Mouse (Mus musculus): Measurements from ENCODE around the gene Dlk1.
A peak's percentile ranks its signal among the peaks of the same experiment; 100 is the strongest.

The Dlk1 gene

GRCm38 (mm10) chr12:109452592-109452991 lies at the start of gene Dlk1:
Gene Dlk1, plus strand, starts transcription at chr12:109452823.
- no peak for DNase-seq (ENCODE audit: low spot score in 2 of 2)

GRCm38 (mm10) chr12:109402943-109403342 lies 49.7 kb upstream of the Dlk1 start:
- no peak for DNase-seq (ENCODE audit: low spot score in 2 of 2)

- DNase-seq (ENCODE audit: low spot score in 2 of 2): no peak
Measured at GRCm38 (mm10) chr12:109403752-109404151, 48.9 kb upstream of the Dlk1 start.

- DNase-seq (ENCODE audit: low spot score in 2 of 2): no peak
Measured at GRCm38 (mm10) chr12:109406018-109406417, 46.6 kb upstream of the Dlk1 start.

GRCm38 (mm10) chr12:109410723-109411122 lies 41.9 kb upstream of the Dlk1 start:
- DNase-seq (ENCODE audit: low spot score in 2 of 2): no peak

- no peak for DNase-seq (ENCODE audit: low spot score in 2 of 2)
Measured at GRCm38 (mm10) chr12:109411172-109412070, 41.2 kb upstream of the Dlk1 start.

GRCm38 (mm10) chr12:109412071-109412440 lies 40.6 kb upstream of the Dlk1 start:
- no peak for DNase-seq (ENCODE audit: low spot score in 2 of 2)

GRCm38 (mm10) chr12:109412675-109413074 lies 39.9 kb upstream of the Dlk1 start:
- no peak for DNase-seq (ENCODE audit: low spot score in 2 of 2)

GRCm38 (mm10) chr12:109413321-109413720 lies 39.3 kb upstream of the Dlk1 start:
- DNase-seq (ENCODE audit: low spot score in 2 of 2): no peak

GRCm38 (mm10) chr12:109416681-109417080 lies 35.9 kb upstream of the Dlk1 start:
- no peak for DNase-seq (ENCODE audit: low spot score in 2 of 2)

GRCm38 (mm10) chr12:109417476-109418201 lies 35.0 kb upstream of the Dlk1 start:
- DNase-seq (ENCODE audit: low spot score in 2 of 2): no peak

GRCm38 (mm10) chr12:109420006-109420405 lies 32.6 kb upstream of the Dlk1 start:
- no peak for DNase-seq (ENCODE audit: low spot score in 2 of 2)

- DNase-seq (ENCODE audit: low spot score in 2 of 2): no peak
Measured at GRCm38 (mm10) chr12:109423163-109423562, 29.5 kb upstream of the Dlk1 start.

GRCm38 (mm10) chr12:109423716-109424429 lies 28.8 kb upstream of the Dlk1 start:
- no peak for DNase-seq (ENCODE audit: low spot score in 2 of 2)

- DNase-seq (ENCODE audit: low spot score in 2 of 2): no peak
Measured at GRCm38 (mm10) chr12:109424753-109425332, 27.8 kb upstream of the Dlk1 start.

- DNase-seq (ENCODE audit: low spot score in 2 of 2): no peak
Measured at GRCm38 (mm10) chr12:109425982-109426381, 26.6 kb upstream of the Dlk1 start.

- no peak for DNase-seq (ENCODE audit: low spot score in 2 of 2)
Measured at GRCm38 (mm10) chr12:109432475-109433130, 20.0 kb upstream of the Dlk1 start.

- no peak for DNase-seq (ENCODE audit: low spot score in 2 of 2)
Measured at GRCm38 (mm10) chr12:109436367-109436807, 16.2 kb upstream of the Dlk1 start.

- no peak for DNase-seq (ENCODE audit: low spot score in 2 of 2)
Measured at GRCm38 (mm10) chr12:109436852-109437251, 15.8 kb upstream of the Dlk1 start.

- peak in 1 of 2 experiments; percentile 66 for DNase-seq (ENCODE audit: low spot score in 2 of 2)
Measured at GRCm38 (mm10) chr12:109437559-109438350, 14.9 kb upstream of the Dlk1 start.
